Mouse (Mus musculus): Measurements from ENCODE around the gene Snrnp200. TPM values are rescaled to one million over a fixed set of nuclear protein-coding genes. Genes with fewer than 3 reads are reported as not detected.
"Not testable (repeated sequence)": the region's sequence is repeated elsewhere in the genome, so short reads cannot be mapped to it uniquely, and the experiment has no call there.

Snrnp200 gene
- total and polyA plus RNA-seq, 3 experiments = 67.5 to 137 (median 122) TPM

DNA sequence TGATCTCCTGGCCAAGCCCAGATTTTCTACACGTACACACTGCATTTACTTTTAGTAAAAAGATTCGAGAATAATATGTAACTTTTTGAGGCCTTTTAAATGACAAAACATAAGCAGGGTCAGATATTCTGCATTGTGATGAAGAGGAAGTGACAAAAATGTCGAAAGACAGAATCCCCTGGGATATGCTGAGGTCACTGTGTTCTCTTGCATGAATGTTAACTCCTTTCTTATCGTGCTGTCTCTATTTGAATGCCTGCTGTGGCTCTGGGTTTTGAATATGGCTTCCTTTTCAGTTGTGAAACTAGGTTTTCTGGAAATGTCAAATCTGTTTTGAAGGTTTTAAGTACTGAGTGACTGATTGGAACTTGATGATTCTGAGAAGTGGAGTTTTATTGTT, 42.5 kb upstream of the Snrnp200 start:
- no peaks in the 10 kb centered on the region for H3K4me1 ChIP-seq (ENCODE audit: control insufficient read depth in 1 of 2, insufficient read depth in 2 of 2, low read length in 2 of 2)
- no peaks in the 10 kb centered on the region for H3K79me2 ChIP-seq (ENCODE audit: control insufficient read depth, insufficient read depth, low read length, poor library complexity)
- no peaks in the 10 kb centered on the region; a peak in 2 of 4 replicates for H3K27me3 ChIP-seq (ENCODE audit: control insufficient read depth in 1 of 2, insufficient read depth in 2 of 2, low read length in 2 of 2)
- no peak overlapping the region for H3K9ac ChIP-seq (ENCODE audit: control insufficient read depth, low read depth, low read length, poor library complexity, severe bottlenecking)
- H3K9me3 ChIP-seq (replicated peaks; ENCODE audit: insufficient read depth, low read length) = no peaks in the 10 kb centered on the region
- no peaks in the 10 kb centered on the region for H3K36me3 ChIP-seq (ENCODE audit: control insufficient read depth in 1 of 2, insufficient read depth in 2 of 2, low read length in 2 of 2)
- peak; percentile 2 for DNase-seq (ENCODE audit: low read depth, low spot score)
- no peak overlapping the region for H3K4me3 ChIP-seq (ENCODE audit: control insufficient read depth in 1 of 2, insufficient read depth in 1 of 2, low read depth in 2 of 2, low read length in 2 of 2)
- TF ChIP-seq MXI1 (IDR thresholded peaks at IDR 0.05; ENCODE audit: low read depth, low read length) (no peak), POLR2AphosphoS5 (IDR thresholded peaks at IDR 0.05; ENCODE audit: borderline replicate concordance, low read depth, low read length) (no peak)
- H3K27ac ChIP-seq (ENCODE audit: control insufficient read depth, low read depth, low read length) = no peak overlapping the region

GRCm38 (mm10) chr2:127166261-127166660, 41.9 kb upstream of the Snrnp200 start:
- not testable (repeated sequence) for H3K9me3 ChIP-seq (replicated peaks; ENCODE audit: insufficient read depth, low read length); H3K9ac ChIP-seq (ENCODE audit: control insufficient read depth, low read depth, low read length, poor library complexity, severe bottlenecking); H3K79me2 ChIP-seq (ENCODE audit: control insufficient read depth, insufficient read depth, low read length, poor library complexity); H3K4me1 ChIP-seq (ENCODE audit: control insufficient read depth in 1 of 2, insufficient read depth in 2 of 2, low read length in 2 of 2); H3K27me3 ChIP-seq (ENCODE audit: control insufficient read depth in 1 of 2, insufficient read depth in 2 of 2, low read length in 2 of 2); H3K36me3 ChIP-seq (ENCODE audit: control insufficient read depth in 1 of 2, insufficient read depth in 2 of 2, low read length in 2 of 2); H3K4me3 ChIP-seq (ENCODE audit: control insufficient read depth in 1 of 2, insufficient read depth in 1 of 2, low read depth in 2 of 2, low read length in 2 of 2); H3K27ac ChIP-seq (ENCODE audit: control insufficient read depth, low read depth, low read length)
- peak; percentile 52 for DNase-seq (ENCODE audit: low read depth, low spot score)
- TF ChIP-seq ZNF384 (IDR thresholded peaks at IDR 0.05; ENCODE audit: low read depth, low read length) = peak; percentile 74
- TF ChIP-seq ZC3H11A (IDR thresholded peaks at IDR 0.05; ENCODE audit: low read depth, low read length) = peak; percentile 45; the same call in 1 of the 2 replicates
- TF ChIP-seq SMC3 (IDR thresholded peaks at IDR 0.05; ENCODE audit: low read depth, low read length) = peak; percentile 35
- peak in 1 of 3 experiments; percentile 45; a peak in 2 of 6 replicates for TF ChIP-seq CTCF (IDR thresholded peaks at IDR 0.05 in 2 of 3, conservative IDR thresholded peaks at IDR 0.05 in 1 of 3; ENCODE audit: control insufficient read depth in 1 of 3, insufficient read depth in 1 of 3, low read depth in 2 of 3, low read length in 3 of 3, poor library complexity in 1 of 3, severe bottlenecking in 1 of 3)
- peak; percentile 52 for TF ChIP-seq RAD21 (IDR thresholded peaks at IDR 0.05; ENCODE audit: low read depth, low read length)

- TF ChIP-seq HCFC1 (IDR thresholded peaks at IDR 0.05; ENCODE audit: low read depth, low read length) (no peak), UBTF (IDR thresholded peaks at IDR 0.05; ENCODE audit: borderline replicate concordance, insufficient read depth, low read depth, low read length) (no peak), TAL1 (IDR thresholded peaks at IDR 0.05; ENCODE audit: low read length) (no peak), CHD2 (IDR thresholded peaks at IDR 0.05; ENCODE audit: low read length) (no peak), JUND (IDR thresholded peaks at IDR 0.05; ENCODE audit: low read depth, low read length) (no peak), RAD21 (IDR thresholded peaks at IDR 0.05; ENCODE audit: low read depth, low read length) (no peak), MAZ (IDR thresholded peaks at IDR 0.05; ENCODE audit: low read depth, low read length) (no peak), ZKSCAN1 (IDR thresholded peaks at IDR 0.05; ENCODE audit: low read depth, low read length) (no peak), ZNF384 (IDR thresholded peaks at IDR 0.05; ENCODE audit: low read depth, low read length) (no peak), ZC3H11A (IDR thresholded peaks at IDR 0.05; ENCODE audit: low read depth, low read length) (no peak), TBP (IDR thresholded peaks at IDR 0.05; ENCODE audit: low read depth, low read length) (no peak), EP300 (IDR thresholded peaks at IDR 0.05; ENCODE audit: low read depth in 1 of 2, low read length in 2 of 2) (no peak), SMC3 (IDR thresholded peaks at IDR 0.05; ENCODE audit: low read depth, low read length) (no peak), E2F4 (IDR thresholded peaks at IDR 0.05; ENCODE audit: borderline replicate concordance, low read depth, low read length) (no peak), MYB (IDR thresholded peaks at IDR 0.05; ENCODE audit: low read depth, low read length) (no peak)
- DNase-seq (ENCODE audit: low read depth, low spot score) = no peak
- H3K9ac ChIP-seq (ENCODE audit: control insufficient read depth, low read depth, low read length, poor library complexity, severe bottlenecking) = no peak overlapping the region
- peaks cover 0 to 10% of the 10 kb centered on the region in 2 experiments for H3K27me3 ChIP-seq (ENCODE audit: control insufficient read depth in 1 of 2, insufficient read depth in 2 of 2, low read length in 2 of 2)
- H3K27ac ChIP-seq (ENCODE audit: control insufficient read depth, low read depth, low read length) = no peak overlapping the region
- H3K79me2 ChIP-seq (ENCODE audit: control insufficient read depth, insufficient read depth, low read length, poor library complexity) = no peaks in the 10 kb centered on the region
- H3K4me3 ChIP-seq (ENCODE audit: control insufficient read depth in 1 of 2, insufficient read depth in 1 of 2, low read depth in 2 of 2, low read length in 2 of 2) = no peak overlapping the region
- H3K9me3 ChIP-seq (replicated peaks; ENCODE audit: insufficient read depth, low read length) = no peaks in the 10 kb centered on the region
- H3K4me1 ChIP-seq (ENCODE audit: control insufficient read depth in 1 of 2, insufficient read depth in 2 of 2, low read length in 2 of 2) = no peaks in the 10 kb centered on the region
- H3K36me3 ChIP-seq (ENCODE audit: control insufficient read depth in 1 of 2, insufficient read depth in 2 of 2, low read length in 2 of 2) = no peaks in the 10 kb centered on the region
Observed at GRCm38 (mm10) chr2:127182598-127183381, 25.4 kb upstream of the Snrnp200 start.

All from MEL (cell line).